Mouse (Mus musculus) A20 (cell line): ENCODE data around the gene Col23a1.

Source experiments
- DNase-seq: peaks from one replicate; pipeline ENCODE4 v3.0.0-alpha.2; 2011; ENCODE audit warnings: low read depth, low spot score

The Col23a1 gene

DNA sequence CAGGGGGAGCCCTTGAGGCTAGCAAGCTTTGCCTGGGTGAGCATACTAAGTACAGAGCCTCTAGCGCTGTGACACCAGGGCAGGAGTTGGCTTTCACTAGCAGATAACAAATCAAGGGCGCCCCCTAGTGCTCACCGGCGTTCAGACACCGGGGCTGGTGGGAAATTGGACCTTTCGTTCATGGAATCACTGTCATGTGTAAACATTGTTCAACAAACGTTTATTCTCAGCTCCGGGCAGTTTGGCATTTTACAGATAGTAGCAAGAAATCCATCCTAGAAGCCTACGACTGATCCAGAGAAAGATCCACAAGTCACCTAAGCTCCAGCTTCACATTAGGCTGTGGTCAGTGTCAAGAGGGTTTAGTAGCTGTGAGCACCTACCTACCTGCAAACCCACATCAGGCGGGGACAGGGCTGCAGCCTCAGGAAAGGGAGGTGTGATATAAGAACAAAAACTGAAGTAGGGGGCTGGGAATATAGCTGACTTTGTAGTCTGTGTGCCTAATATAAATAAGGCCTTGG lies 250.1 kb downstream of the Col23a1 start:
- peak; percentile 92 for DNase-seq

DNA sequence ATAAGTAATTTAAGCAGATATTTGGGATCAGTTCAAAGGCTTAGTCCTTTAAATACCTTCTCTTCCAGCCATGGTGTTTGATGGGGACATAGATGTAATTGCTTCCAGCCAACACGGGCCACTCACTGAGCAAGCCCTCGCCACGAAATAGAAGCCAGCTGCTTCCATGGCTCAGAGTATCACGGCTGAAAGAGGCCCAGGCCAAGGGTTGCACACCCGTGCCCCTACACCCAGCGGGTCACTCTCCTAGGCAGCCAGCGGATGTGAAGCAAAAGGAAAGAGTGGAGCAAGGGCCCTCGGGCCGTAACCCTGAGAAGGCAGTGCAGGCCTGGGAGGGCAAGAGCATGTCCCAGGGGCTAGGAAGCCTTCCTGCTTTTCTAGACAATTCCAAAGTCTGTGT lies 252.7 kb downstream of the Col23a1 start:
- DNase-seq: no peak

DNA sequence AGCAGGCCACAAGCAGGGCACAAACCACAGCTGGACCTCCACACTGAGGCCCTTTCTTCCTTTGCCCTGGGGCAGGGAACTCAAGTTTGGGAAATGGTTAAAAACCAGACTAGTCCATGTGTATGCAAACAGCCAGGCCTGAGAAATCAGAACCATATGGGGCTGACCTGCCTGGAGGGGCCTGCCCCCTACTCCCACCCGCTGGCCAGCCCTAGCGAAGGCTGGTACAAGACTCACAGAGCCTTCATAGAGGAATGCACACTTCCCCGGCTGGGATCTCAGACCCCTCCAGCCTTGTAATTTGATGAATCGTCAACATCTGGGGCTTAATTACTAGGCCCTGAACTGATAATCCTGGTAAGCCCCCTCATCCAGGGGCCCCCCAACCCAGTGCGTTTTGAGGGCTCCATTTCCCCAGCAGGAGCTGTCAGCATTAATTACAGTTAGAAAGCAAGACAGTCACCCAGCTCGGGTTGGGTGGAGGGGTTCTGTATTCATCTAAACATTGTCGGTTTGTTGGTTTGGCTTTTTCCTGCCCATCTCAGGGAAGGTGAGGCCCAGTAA lies 253.8 kb downstream of the Col23a1 start:
- DNase-seq: no peak

DNA sequence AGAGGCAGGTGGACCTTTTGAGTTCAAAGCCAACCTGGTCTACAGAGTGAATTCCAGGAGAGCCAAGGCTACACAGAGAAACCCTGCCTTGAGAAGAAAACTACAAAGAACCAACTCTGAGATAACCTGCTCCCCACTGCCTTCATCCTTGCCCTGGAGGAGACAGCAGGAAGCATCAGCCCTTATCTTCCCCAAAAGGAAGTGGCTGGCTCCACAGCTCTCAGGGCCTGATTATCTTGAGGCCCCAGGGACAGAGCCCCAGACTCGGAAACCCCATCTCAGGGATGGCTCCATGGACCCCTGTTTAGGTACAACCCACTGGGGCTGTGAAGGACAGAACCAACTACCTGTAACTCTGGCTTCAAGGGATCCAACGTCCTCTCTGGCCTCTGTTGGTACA lies 254.7 kb downstream of the Col23a1 start:
- DNase-seq: no peak

DNA sequence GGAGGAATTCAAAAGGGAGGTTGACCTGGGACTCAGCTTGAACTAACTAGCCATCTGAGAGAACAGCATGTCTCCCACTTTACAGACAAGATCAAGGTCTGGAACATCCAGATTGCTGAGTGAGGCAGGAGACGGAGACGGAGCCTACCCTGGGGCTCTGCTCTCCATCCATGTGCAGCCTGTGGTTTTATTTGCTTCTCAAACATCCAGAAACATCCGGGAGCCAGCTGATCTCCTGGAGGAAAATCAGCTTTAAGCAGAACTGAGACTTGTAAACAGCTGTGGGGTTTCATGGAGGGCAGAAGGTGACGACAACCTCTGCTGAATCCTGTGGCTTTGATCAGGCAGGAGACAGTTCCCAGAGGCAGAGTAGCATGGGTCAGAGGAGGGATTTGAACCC lies 256.1 kb downstream of the Col23a1 start:
- DNase-seq: no peak

DNA sequence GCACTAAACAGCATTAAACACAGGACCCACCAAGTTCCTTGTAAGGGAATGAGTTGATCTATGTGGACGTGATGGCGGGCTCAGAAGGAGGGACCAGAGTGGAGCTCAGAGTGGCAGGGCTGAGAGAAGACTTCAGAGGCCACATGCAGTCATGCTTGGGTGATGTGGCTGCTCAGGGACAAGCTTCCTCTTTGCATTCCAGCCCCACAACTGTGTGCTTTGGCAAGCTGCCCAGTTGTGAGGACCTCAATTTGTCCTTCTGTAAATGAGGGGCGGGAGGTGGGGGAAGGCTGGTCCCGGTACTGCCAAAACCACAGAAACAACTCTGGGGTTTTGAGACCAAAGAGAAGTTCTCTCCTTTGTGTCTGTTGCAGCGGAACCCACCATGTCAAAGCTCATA lies 261.5 kb downstream of the Col23a1 start:
- peak; percentile 52 for DNase-seq

DNA sequence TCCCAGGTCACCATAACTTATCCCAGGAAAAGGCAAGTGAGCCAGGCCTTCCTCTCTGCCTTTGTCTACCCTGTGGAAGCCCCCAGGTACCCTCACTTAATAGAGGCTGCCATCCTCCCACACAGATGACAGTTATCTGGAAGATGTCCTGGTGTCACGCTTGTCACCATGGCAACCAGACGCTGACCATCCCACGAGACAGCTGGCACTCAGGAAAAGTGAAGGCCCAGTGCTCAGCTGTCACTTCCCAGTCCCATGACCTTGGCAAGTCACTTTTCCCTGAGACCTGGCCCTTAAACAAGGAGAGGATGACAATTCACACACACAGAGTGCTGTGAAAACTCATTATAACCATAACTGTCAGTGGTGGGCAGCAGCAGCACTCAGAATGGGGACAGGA lies 262.4 kb downstream of the Col23a1 start:
- DNase-seq: no peak

DNA sequence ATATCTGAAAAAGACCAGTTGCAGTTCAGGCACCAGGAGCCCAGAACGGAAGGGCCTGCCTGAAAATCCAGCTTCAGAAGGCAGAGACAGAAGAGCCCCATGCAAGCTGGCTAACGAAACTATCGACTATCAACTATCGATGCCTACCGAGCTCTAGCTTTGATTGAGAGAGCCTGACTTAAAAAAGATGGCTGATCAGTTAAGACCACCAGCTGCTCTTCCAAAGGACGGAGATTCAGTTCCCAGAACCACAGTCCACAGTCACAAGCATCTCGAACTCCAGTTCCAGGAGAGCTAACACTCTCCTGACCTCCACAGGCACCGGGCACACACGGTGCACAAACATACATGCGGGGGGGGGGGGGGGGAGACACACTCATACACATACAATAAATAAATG lies 264.9 kb downstream of the Col23a1 start:
- DNase-seq: no peak

DNA sequence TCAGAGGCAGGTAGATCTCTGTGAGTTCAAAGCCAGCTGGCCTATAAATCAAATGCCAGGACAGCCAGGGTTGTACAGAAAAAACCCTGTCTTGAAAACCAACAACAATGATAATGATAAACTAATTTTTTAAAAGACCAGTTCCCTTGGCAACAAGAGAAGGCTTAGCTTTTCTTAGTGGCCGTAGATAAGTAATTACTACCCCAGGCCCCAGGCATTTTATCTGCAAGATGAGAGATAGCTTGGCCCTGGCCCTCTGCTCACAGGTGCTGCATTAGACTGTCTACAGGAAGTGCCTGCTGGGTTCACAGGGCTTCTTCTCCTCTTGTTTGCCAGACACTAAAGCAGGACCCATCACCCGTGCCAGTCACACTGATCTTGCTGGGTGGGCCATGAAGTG lies 265.3 kb downstream of the Col23a1 start:
- DNase-seq: peak; percentile 21

DNA sequence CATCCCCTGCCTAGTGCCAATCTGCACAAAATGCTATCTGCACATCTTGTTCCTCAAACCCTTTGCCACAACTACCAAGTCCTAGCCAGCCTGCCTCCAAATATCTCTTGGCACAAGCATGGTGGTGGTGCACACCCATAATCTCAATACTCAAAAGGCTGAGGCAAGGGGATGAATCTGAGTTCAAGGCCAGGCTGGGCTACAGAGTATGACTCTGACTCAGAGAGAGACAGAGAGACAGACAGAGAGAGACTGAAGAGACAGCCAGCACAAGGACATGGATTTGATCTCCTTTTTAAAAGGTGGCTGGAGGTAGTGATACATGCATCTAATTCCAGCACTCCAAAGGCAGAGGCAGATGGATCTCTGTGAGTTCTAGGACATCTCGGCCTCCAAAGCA lies 273.6 kb downstream of the Col23a1 start:
- no peak for DNase-seq

DNA sequence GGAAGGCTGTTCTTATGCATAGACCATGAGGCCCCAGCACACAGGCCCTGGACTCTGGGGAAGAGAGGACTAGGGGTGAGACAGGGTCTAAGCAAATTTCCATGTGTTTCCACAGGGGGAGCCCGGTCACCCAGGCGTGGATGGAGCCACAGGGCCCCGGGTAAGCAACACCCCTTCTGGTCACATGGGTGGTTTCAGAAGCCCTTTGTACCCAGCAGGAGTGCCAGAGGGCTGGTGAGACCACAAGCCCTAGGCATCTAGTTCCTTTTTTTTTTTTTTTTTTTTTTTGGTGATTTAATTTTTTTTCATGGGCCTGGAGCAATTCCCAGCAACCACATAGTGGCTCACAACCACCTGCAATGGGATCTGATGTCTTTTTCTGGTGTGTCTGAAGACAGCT lies 275.3 kb downstream of the Col23a1 start:
- DNase-seq: peak; percentile 60

DNA sequence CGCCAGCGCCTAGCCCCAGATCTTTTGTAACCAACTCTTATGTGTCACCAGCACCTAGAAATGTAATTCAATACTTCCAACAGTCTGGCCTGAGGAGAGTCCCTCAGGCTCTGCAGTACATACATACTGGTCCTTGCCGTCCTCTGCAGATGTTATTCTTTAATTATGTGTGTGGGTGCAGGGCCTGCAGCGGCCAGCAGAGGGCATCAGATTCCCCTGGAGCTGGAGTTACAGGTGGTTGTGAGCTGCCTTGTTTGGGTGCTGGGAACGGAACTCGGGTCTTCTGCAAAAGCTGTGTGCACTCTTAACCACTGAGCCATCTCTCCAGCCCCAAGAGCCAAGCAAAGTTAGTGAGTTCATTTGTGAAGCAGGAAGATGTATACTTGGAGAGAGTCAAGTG lies 276.2 kb downstream of the Col23a1 start:
- peak; percentile 44 for DNase-seq

DNA sequence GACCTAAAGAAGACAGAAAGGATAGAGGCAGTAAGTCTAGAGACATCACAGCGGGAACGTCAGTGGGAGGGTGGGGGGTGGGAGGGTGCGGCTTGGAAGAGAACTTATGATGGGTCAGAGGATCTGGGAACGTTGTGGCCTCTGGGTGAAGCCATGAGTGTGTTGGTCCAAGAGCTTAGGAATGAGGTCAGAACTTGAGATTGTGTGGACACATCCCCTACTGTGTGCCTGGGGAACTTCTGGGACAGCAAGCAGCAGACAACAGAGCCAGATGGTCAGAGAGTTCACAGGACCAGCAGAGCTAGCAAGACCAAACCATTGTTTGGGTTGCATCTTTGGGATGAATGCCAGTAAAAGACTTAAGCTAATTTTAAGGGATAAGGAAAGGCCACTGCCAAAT lies 279.1 kb downstream of the Col23a1 start:
- DNase-seq: no peak

DNA sequence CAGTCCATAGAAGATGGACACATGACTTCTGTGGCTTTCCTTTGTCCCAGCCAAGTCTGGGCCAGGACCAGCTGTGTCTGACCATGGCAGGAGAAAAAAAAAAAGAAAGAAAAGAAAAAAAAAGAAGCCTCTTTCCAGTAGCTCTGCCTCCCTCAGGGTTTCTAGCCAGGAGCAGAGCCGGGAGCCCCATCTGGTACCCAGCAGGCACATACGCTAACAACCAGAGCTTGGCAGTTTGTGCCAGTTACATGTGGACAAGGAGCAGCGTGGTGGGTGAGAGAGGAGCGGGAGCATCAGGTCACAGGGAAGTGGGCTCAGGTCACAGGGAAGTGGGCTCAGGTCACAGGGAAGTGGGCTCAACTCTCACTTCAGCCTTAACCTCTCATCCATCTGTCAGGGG lies 286.7 kb downstream of the Col23a1 start:
- no peak for DNase-seq

DNA sequence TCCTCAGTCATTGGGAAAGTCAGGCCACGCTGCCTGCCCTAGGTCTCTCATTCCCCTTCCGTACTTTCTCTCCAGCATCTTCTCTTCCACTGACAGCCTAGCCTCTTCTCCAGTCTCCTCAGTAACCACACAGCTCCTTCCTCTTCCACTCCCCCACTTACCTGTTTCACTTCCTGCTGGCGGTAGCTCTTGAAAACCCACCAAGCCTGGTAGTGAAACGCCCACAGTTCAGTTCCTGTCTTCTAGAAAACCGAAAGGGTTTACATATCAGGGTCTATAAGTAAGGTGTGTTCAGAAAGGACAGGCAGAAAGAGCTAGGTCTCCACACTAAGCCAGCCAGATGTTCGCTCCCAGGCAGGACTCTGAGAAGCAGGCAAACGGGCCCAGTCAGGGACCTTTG lies 287.9 kb downstream of the Col23a1 start:
- peak; percentile 81 for DNase-seq

DNA sequence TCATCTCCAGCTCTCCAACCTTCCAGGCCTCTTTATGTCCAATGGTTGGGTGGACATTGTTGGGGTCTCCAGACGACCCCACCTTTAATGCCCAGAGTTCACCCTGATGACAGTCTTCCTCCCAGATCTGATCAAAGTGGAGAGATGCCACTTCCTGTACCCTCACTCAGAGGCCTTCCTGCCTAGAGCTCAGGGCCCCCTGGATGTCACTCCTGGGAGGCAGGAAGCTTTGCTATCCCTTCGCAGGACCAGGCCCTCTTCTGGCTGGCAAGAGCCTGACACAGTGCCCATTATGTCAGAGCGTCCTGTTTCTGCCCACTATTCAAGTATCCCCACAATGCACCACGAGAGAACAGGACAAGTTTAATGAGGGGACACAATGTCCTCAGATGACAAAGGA lies 289.3 kb downstream of the Col23a1 start:
- DNase-seq: no peak

DNA sequence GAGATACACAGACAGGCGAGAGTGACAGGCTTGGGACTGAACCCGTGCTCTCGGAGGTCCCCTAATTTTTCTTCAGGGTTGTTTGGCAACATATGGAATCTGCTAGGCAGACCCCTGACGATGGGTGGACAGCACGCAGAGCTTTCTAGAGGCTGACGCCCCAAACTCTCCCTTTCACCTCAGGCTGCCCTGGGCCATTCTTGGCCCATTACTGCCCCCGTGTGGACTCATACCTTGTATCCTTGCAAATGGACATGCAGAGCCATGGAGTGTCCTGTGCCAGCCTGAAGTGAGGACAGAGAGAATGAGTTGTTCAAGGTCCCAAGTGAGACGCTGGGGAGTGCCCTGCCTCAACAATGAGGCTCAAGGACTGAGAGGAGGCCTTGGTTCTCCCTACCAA lies 293.0 kb downstream of the Col23a1 start:
- DNase-seq: peak; percentile 83

DNA sequence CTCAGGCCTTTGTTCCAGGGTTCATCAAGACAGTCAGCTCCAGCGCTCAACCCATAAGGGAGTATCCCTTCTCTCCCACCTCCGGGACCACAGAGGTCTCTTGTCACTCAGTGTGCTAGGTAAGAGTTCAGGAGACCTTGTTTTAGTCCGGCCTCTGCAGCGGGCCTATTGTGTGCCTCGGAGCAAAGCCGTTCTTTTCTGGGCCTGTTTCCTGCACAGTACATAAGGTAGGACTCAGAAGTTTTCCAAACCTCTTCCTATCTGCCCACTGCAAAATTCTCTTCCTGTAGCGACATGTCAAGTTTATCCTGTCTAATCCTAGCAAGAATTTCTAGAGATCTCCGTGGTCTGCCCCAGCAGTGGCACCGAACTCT lies 294.3 kb downstream of the Col23a1 start:
- DNase-seq: no peak

DNA sequence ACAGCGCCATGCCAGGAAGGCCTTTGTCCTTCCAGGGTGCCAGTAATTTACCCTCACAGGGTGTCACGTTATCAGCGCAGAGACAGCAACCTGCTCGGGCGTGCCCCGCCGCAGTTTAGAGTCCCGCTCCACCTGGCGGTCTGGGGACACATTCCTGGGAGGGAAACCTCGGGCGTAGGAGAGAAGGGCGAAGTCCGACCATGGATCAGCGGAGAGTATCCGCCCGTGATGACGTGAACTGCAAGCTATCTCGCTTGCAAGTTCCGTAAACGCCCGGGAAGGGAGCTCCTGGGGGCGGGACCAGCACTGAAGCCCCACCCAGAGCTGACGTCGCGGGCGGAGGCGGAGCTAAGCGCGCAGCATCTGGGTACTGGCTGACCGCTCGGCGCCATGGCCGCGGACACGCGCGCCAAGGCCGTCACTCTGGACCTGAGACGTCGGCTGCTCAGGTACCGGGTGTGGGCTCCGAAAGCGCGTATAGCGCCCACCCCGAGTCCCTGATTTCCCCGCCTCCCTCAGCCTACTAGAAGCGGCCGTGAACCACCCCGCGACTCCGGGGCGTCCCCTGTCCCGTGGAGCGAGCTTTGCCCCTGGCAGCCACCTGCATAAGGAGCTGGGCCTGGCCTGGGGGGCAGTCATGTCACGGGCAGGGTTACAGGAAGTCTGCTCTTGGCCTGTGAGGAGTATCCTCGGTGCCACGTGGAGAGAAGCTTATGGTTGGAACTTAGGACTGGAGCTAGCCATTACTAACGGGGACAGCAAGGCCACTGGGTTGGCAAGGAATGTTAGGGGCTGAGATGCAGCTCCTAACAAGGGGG lies 294.9 kb downstream of the Col23a1 start, which contains the start of gene Phykpl:
Gene Phykpl (plus strand): TSS at position 327 of the 818 bp plus-strand sequence.
- DNase-seq: peak; percentile 97

DNA sequence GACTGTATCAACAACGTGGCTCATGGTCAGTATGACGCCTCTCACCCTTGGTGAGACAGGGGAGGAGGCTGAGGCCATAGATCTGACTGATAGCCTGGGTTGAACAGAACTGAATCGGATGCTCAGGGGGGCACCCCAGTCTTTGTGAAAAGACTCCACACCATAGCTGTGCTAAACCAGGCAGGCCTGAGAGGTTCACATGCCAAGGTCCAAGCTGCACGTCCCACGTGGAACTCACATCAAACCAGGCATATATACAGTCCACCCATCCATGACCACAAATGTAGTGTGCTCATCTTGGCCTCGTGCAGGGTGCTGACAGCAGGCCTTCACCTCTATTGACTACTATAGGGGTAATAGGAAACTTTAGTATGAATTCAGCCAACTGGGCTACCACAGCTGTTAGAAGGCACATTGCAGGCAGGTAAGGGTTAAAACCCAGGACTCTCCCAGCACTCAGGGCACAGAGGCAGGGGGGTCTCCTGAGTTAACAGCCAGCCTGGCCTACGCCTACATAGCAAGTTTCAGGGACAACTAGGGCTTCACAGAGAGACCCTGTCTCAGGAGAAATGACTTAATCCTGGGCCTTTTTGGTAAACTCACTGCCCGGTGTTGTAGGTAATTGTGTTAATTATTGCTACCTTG lies 296.0 kb downstream of the Col23a1 start:
- peak; percentile 51 for DNase-seq

DNA sequence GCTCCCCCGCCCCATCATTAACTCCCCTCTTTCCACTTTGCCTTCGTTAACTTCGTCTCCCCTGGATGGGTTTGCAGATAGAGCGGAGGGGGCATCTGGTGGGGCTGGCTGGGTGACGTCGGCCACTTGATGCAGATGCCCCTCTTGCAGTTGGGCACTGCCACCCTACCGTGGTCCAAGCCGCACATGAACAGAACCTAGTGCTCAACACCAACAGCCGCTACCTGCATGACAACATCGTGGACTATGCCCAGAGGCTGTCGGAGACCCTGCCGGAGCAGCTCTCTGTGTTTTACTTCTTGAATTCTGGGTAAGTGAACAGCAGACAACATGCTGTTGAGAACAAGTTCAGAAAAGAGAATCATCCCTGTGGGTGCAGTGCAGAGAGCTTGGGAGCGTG lies 296.7 kb downstream of the Col23a1 start:
- no peak for DNase-seq

DNA sequence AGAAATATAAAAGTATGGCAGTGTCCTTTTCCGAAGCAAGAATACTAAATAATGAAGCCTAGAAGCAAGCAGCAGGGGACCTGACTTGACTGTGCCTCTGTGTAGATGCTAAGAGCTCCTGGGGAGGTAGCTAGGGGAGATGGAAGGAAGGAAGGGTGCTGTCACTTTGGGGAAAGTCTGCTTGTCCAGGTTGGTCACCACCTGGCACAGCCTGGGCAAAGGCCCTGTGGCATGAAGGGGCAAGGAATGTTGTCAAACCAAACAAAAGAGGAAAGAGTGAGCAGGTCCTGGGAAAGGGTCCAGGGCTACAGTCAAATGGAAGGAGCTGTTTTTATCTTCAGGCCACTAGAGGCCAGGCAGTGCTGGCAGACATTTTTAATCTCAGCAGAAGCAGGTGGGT lies 297.3 kb downstream of the Col23a1 start:
- DNase-seq: no peak

DNA sequence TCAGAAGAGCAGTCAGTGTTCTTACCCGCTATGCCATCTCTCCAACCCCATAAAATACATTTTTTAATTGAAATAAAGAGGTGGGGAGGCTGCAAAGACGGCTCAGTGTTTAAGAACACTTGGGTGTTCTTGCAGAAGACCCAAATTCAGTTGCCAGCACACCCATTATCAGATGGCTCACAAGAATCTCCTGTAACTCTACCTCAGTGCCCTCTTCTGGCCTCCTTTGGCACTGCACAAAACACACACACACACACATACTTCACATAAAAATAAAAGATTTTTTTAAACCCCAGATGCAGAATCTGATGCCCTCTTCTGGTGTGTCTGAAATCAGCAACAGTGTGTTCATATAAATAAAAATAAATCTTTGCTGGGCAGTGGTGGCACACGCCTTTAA lies 299.1 kb downstream of the Col23a1 start:
- peak; percentile 39 for DNase-seq
